Mouse (Mus musculus) spleen, adult 2 months (tissue): Measurements from ENCODE around the gene Ntm. TPM values are rescaled to one million over a fixed set of nuclear protein-coding genes. Genes with fewer than 3 reads are reported as not detected.

Source experiments
- DNase-seq, 2 experiments: peaks; one replicate each; pipeline versions ENCODE4 v3.0.0 to v3.0.0-alpha.2; 2012 to 2021; ENCODE audit warnings: low spot score in 2 of 2, low read depth in 1 of 2
- H3K27ac ChIP-seq: fragments of 200-500 bp; 2 replicates; pipeline ENCODE4 v1.5.1; 2012; ENCODE audit warnings: low read length, inconsistent platforms; ENCODE audit not compliant: insufficient read depth
- H3K27me3 ChIP-seq: fragments of 200-500 bp; 2 replicates; pipeline ENCODE4 v1.6.1; 2012; ENCODE audit warnings: mild to moderate bottlenecking, moderate library complexity, low read length, inconsistent platforms; ENCODE audit not compliant: control insufficient read depth, insufficient read depth
- H3K36me3 ChIP-seq: fragments of 200-500 bp; 2 replicates; pipeline ENCODE4 v1.6.1; 2012; ENCODE audit warnings: mild to moderate bottlenecking, low read length, inconsistent platforms; ENCODE audit not compliant: control insufficient read depth, insufficient read depth
- H3K4me1 ChIP-seq: fragments of 200-500 bp; 2 replicates; pipeline ENCODE4 v1.6.1; 2011; ENCODE audit warnings: inconsistent platforms; ENCODE audit not compliant: control insufficient read depth, insufficient read depth, insufficient read length
- H3K4me3 ChIP-seq: fragments of 200-500 bp; 2 replicates; pipeline ENCODE4 v1.5.1; 2011; ENCODE audit warnings: mild to moderate bottlenecking, inconsistent platforms; ENCODE audit not compliant: insufficient read depth, insufficient read length; ENCODE audit errors: extremely low read depth
- CTCF ChIP-seq: fragments of 200-500 bp; IDR thresholded peaks from 2 replicates; pipeline ENCODE4 v1.5.1; 2011; ENCODE audit warnings: mild to moderate bottlenecking, inconsistent platforms; ENCODE audit not compliant: insufficient read depth, insufficient read length, insufficient replicate concordance; ENCODE audit errors: extremely low read depth
- POLR2A ChIP-seq: fragments of 200-500 bp; IDR thresholded peaks from 2 replicates; pipeline ENCODE4 v1.6.1; 2011; ENCODE audit warnings: low read depth, low read length, inconsistent platforms
- WGBS: fragments of 180-500 bp; shearing (Covaris S2); methylation state at CpG from one replicate; pipeline ENCODE4 v1.1.7; 2018; 5-methylcytosine and 5-hydroxymethylcytosine counted together
- polyA plus RNA-seq: library from polyadenylated mRNA; depleted of rRNA; stranded (reverse); fragments of >200 nt; gene quantifications from 2 replicates; pipeline ENCODE4 v1.2.3, GENCODE M21; 2012

Gene Ntm
- polyA plus RNA-seq, 1 experiment: 0.18 TPM

DNA sequence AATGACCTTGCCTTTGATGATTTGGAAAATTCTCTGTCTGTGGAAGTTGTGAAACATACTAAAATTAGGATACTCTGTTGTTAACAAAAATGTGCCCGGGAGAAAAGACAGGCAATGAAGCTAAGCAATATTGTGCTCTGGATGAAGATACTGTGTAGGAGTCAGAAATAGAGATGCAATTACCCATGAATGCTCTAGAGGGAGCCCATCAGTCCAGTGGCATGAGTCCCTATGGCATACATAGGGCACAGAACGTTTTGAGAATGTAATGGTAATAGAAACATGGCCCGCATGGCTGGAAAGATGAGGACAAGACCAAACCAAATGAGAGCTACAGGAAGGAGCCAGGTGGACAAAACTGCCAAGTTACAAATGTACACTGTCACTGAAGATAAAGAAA is 712.1 kb downstream of the Ntm start:
- H3K27me3 ChIP-seq: no peaks in the 10 kb centered on the region
- WGBS: 70% methylated on average over 3 of the region's 3 CpGs
- DNase-seq: no peak
- H3K27ac ChIP-seq: no peak overlapping the region
- no peaks in the 10 kb centered on the region for H3K36me3 ChIP-seq
- H3K4me3 ChIP-seq: no peak overlapping the region
- H3K4me1 ChIP-seq: no peaks in the 10 kb centered on the region
- no peak for TF ChIP-seq POLR2A
- TF ChIP-seq CTCF: no peak

DNA sequence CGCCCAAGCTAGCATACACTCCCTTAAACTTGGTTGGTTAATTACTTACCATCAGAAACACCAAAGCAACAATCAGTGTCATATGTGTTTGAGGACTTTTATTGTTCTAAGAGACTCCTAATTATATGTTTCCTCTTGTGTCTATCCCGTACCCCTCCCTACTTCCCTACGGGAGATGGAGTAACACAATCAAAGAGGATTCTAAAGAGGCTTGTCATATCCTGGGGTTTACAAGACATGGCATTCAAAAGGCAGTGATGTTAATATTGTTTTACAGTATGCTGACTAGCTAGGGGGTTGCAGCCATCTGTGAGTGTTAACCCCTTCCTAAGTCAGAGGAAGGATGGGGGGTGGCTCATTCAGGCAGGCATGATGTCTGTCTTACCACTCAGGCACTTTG is 715.1 kb downstream of the Ntm start:
- no peak overlapping the region for H3K27ac ChIP-seq
- no peaks in the 10 kb centered on the region for H3K36me3 ChIP-seq
- no peaks in the 10 kb centered on the region for H3K27me3 ChIP-seq
- H3K4me3 ChIP-seq: no peak overlapping the region
- no peak for TF ChIP-seq POLR2A
- TF ChIP-seq CTCF: no peak
- WGBS: 70% methylated on average over 3 of the region's 3 CpGs
- DNase-seq: no peak
- no peaks in the 10 kb centered on the region for H3K4me1 ChIP-seq

DNA sequence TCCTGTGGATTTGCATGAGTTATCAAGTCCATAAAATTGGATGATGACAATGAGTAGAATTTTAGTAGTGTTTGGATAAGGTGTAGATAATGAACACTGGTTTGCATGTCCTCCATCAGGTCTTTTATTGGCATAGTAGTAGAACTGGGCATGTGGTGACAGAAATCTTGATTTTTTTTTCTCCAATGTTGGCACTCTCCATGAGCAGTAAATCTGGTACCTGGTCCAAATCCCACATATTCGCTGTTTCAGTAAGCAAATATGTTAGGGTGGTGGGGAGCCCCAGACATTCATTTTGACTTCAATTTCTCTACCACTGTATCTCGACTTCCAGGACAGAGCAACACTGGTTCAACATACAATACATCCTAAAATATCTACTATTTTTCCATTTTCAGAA is 718.9 kb downstream of the Ntm start:
- no peak for DNase-seq
- no peaks in the 10 kb centered on the region for H3K4me1 ChIP-seq
- no peaks in the 10 kb centered on the region for H3K27me3 ChIP-seq
- WGBS: 76% methylated on average over 2 of the region's 2 CpGs
- no peaks in the 10 kb centered on the region for H3K36me3 ChIP-seq
- no peak overlapping the region for H3K27ac ChIP-seq
- TF ChIP-seq CTCF: no peak
- TF ChIP-seq POLR2A: no peak
- H3K4me3 ChIP-seq: no peak overlapping the region

DNA sequence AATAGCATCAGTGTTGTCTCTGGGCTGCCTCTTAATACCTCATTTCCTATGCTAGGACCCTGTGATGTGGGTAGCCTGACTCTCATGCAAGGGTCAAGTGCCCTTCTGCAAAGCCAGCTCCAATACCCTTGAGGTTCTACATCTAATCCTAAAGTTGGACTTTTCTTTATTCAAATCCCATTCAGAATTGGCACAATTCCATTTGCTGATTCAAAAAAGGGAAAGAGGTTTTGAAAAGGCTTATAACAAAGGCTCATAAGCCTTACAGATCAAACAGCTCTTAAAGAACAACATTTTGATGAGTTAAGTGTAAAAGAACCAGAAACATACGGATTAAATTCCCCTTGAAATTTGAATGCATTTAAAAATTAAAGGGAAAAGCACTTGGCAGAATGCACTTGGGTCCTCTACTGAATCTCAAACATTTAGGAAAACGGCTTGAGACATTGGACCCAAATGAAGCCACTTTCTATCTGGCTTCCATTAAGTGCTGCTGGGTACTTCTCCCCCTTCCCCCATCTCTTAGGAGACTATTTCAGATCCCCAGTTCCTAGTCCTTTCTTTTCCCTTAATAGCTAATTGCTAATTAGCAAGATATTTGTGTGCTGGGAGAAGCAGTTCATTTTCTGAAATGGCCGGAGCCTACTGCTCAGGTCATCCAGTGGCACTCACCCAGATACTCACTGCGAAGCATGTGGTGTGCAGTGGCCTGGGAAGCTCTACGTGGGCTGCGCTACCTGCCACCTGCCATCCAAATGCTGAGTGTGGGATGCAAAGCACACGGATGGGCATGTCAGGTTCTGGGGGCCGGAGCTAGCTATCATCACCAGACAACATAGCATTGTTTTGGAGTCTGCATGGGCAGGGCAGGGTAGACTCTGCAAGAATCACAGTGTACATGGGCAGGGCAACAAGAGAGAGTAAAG is 720.2 kb downstream of the Ntm start:
- Histone ChIP-seq H3K36me3 (no peaks in the 10 kb centered on the region), H3K27me3 (no peaks in the 10 kb centered on the region), H3K4me1 (no peaks in the 10 kb centered on the region), H3K4me3 (no peak overlapping the region), H3K27ac (no peak overlapping the region)
- no peak for DNase-seq
- TF ChIP-seq CTCF (no peak), POLR2A (no peak)
- 84% methylated on average over 8 of the region's 8 CpGs for WGBS

DNA sequence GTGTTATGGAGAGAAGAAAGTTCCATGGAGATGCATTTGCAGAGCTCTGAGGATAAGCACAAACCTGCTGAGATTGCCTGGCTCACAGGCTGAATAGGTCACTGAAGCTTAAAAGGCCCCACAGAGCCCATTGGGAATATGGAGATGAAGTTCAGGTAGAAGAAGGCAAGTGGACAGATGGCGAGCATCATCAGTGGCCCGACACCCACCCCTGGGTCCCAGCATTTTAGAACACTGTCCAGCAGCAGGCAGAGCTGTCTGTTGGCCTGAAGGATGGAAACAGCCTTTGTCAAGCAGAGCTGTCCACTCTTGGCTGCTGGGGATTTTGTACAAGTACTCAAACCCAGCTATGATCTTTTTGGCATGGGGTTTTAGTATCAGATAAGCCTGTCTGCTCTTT is 722.1 kb downstream of the Ntm start:
- no peaks in the 10 kb centered on the region for H3K4me1 ChIP-seq
- no peak overlapping the region for H3K4me3 ChIP-seq
- TF ChIP-seq CTCF (no peak), POLR2A (no peak)
- H3K27ac ChIP-seq: no peak overlapping the region
- H3K27me3 ChIP-seq: no peaks in the 10 kb centered on the region
- no peaks in the 10 kb centered on the region for H3K36me3 ChIP-seq
- DNase-seq: no peak
- 90% methylated on average over 2 of the region's 2 CpGs for WGBS

DNA sequence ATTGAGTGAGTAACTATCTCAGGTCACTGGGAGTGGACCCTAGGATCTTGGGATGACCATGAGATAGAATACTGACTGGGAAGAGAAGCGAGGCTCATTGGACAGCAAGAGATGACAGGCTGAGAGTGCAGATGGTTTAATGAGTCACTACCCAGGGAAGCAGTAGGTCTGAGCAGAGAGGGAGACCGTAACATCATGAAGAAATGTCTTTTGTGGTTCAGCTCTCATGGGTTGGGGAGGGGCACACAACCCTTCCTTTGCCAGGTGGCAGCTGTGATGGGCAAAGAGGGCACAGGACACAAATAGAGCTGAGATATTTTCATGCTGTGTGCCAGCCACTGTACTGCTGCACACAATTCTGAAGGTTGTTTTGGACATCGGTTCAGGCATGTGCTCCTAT is 724.0 kb downstream of the Ntm start:
- H3K4me3 ChIP-seq: no peak overlapping the region

DNA sequence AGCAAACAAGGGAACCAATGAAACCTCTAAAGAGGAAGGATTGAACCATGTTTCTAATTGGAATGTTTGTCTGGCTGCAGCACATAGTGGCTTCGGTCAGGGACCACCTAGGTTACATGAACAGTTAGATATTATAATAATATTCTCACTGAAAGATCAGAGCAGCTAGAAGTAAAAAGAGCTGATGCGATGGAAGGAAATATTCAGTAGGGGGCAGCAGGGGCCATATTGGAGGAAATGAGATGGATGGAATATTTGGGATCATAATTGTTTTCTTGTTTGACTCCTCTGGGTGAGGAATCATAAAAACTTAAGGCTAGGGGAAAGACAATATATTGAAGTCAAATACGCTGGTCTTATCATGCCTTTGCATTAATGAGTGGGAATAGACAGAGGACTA is 726.2 kb downstream of the Ntm start:
- no peaks in the 10 kb centered on the region for H3K27me3 ChIP-seq
- no peak for TF ChIP-seq POLR2A
- H3K4me3 ChIP-seq: no peak overlapping the region
- WGBS: 83% methylated on average over 3 of the region's 3 CpGs
- H3K27ac ChIP-seq: no peak overlapping the region
- no peaks in the 10 kb centered on the region for H3K36me3 ChIP-seq
- H3K4me1 ChIP-seq: no peaks in the 10 kb centered on the region
- no peak for DNase-seq

More for the DNA sequence above, 724.0 kb downstream of the Ntm start:
- Histone ChIP-seq H3K27ac (no peak overlapping the region), H3K4me1 (no peaks in the 10 kb centered on the region), H3K27me3 (no peaks in the 10 kb centered on the region), H3K36me3 (no peaks in the 10 kb centered on the region)
- DNase-seq: no peak
- TF ChIP-seq CTCF (no peak), POLR2A (no peak)
- 83% methylated on average over 3 of the region's 3 CpGs for WGBS
